ENCODE assay signal across 8 mouse cellular contexts in genomic region chr9:44325768-44326370, GRCm38 (mm10). TPM values are rescaled to one million over a fixed set of nuclear protein-coding genes. Genes with fewer than 3 reads are reported as not detected.
DNase-seq lines count a peak whose midpoint lies in the region; ATAC-seq and TF ChIP-seq lines count a peak whose summit lies in the region.

TSS of gene Dpagt1 (plus strand) at chr9:44326019.

- H3K4me1 ChIP-seq in lung, embryonic 16.5 days (replicated peaks; ENCODE audit: control insufficient read depth, insufficient read depth, low read length), result peaks cover 11% of the 10 kb centered on the region
- H3K4me1 ChIP-seq in embryonic facial prominence, embryonic 12.5 days, result peaks cover 13% of the 10 kb centered on the region
- H3K4me1 ChIP-seq in heart, embryonic 16.5 days (ENCODE audit: control insufficient read depth, insufficient read depth, low read length), result peaks cover 10% of the 10 kb centered on the region

- peak within 1 kb of the TSS; percentile 97 for H3K27ac ChIP-seq in lung, embryonic 16.5 days (ENCODE audit: low read length)
- H3K27ac ChIP-seq in embryonic facial prominence, embryonic 12.5 days, result peak within 1 kb of the TSS; percentile 90
- H3K27ac ChIP-seq in heart, embryonic 16.5 days (ENCODE audit: low read length), result peak within 1 kb of the TSS; percentile 94

- peaks cover 11% of the 10 kb centered on the region for H3K79me2 ChIP-seq in myocyte (ENCODE audit: control insufficient read depth, insufficient read depth)

- no peaks in the 10 kb centered on the region for H3K27me3 ChIP-seq in lung, embryonic 16.5 days (ENCODE audit: control insufficient read depth, insufficient read depth, low read depth, low read length)
- H3K27me3 ChIP-seq in embryonic facial prominence, embryonic 12.5 days, result no peaks in the 10 kb centered on the region
- H3K27me3 ChIP-seq in heart, embryonic 16.5 days (ENCODE audit: control insufficient read depth, insufficient read depth, low read length), result no peaks in the 10 kb centered on the region
- H3K27me3 ChIP-seq in myocyte (ENCODE audit: control insufficient read depth, insufficient read depth, insufficient read length), result no peaks in the 10 kb centered on the region

- peak within 1 kb of the TSS; percentile 60 for H3ac ChIP-seq in myocyte (ENCODE audit: control insufficient read depth, insufficient read length)

- H3K9ac ChIP-seq in lung, embryonic 16.5 days (ENCODE audit: low read length), result peak within 1 kb of the TSS; percentile 93
- H3K9ac ChIP-seq in embryonic facial prominence, embryonic 12.5 days, result peak within 1 kb of the TSS; percentile 91
- H3K9ac ChIP-seq in heart, embryonic 16.5 days (ENCODE audit: low read length), result peak within 1 kb of the TSS; percentile 84

- WGBS in lung, embryonic 16.5 days, result 1% methylated on average over 12 of the region's 12 CpGs
- 5% methylated on average over 12 of the region's 12 CpGs for WGBS in embryonic facial prominence, embryonic 12.5 days
- 5% methylated on average over 12 of the region's 12 CpGs for WGBS in heart, embryonic 16.5 days

- H3K4me2 ChIP-seq in lung, embryonic 16.5 days (ENCODE audit: low read depth, low read length), result peak within 1 kb of the TSS; percentile 73
- peak within 1 kb of the TSS; percentile 62 for H3K4me2 ChIP-seq in embryonic facial prominence, embryonic 12.5 days (replicated peaks)
- peak within 1 kb of the TSS; percentile 75 for H3K4me2 ChIP-seq in heart, embryonic 16.5 days (ENCODE audit: low read depth, low read length)
- H3K4me2 ChIP-seq in myocyte (ENCODE audit: low read depth), result peak within 1 kb of the TSS; percentile 70

- TF ChIP-seq POLR2A in myocyte (IDR thresholded peaks at IDR 0.05; ENCODE audit: insufficient read length, low read depth), result no peak

- ATAC-seq in lung, embryonic 16.5 days (ENCODE audit: low read depth), result peak; percentile 25
- ATAC-seq in embryonic facial prominence, embryonic 12.5 days (ENCODE audit: insufficient number of reproducible peaks, insufficient read depth, low FRiP score, low TSS enrichment), result 0 out of 2 replicates have a peak, but pooled peaks have one; percentile 37
- ATAC-seq in heart, embryonic 16.5 days (replicated peaks; ENCODE audit: extremely low read depth, insufficient read depth, low FRiP score), result 0 out of 2 replicates have a peak, but pooled peaks have one; percentile 16

- peaks cover 6% of the 10 kb centered on the region for H3K36me3 ChIP-seq in lung, embryonic 16.5 days (ENCODE audit: control insufficient read depth, insufficient read depth, low read length)
- H3K36me3 ChIP-seq in embryonic facial prominence, embryonic 12.5 days, result peaks cover 19% of the 10 kb centered on the region
- H3K36me3 ChIP-seq in heart, embryonic 16.5 days (ENCODE audit: control insufficient read depth, insufficient read depth), result peaks cover 18% of the 10 kb centered on the region
- H3K36me3 ChIP-seq in myocyte (ENCODE audit: control insufficient read depth, insufficient read depth), result peaks cover 9% of the 10 kb centered on the region

- no peaks in the 10 kb centered on the region for H3K9me3 ChIP-seq in lung, embryonic 16.5 days (ENCODE audit: control insufficient read depth, low read length)
- H3K9me3 ChIP-seq in embryonic facial prominence, embryonic 12.5 days, result no peaks in the 10 kb centered on the region
- no peaks in the 10 kb centered on the region for H3K9me3 ChIP-seq in heart, embryonic 16.5 days (replicated peaks; ENCODE audit: control insufficient read depth, low read length)

- H3K4me3 ChIP-seq in lung, embryonic 16.5 days (ENCODE audit: low read length), result peak within 1 kb of the TSS; percentile 89
- H3K4me3 ChIP-seq in embryonic facial prominence, embryonic 12.5 days, result peak within 1 kb of the TSS; percentile 73
- peak within 1 kb of the TSS; percentile 68 for H3K4me3 ChIP-seq in heart, embryonic 16.5 days (ENCODE audit: low read length)
- H3K4me3 ChIP-seq in myocyte, result peak within 1 kb of the TSS; percentile 67

- intact Hi-C loops in left cerebral cortex, postnatal 10 days (cut with DNase I), result no loop called here

- DNase-seq in lung, adult 18-20 months, result no peak
- DNase-seq in left cerebral cortex, postnatal 10 days (ENCODE audit: extremely low spot score in 1 of 2, low spot score in 2 of 2), result no peak
- no peak for DNase-seq in right cerebral cortex, postnatal 25 days
- no peak for DNase-seq in kidney, postnatal 14 days

TF ChIP-seq in myocyte, 11 proteins besides CTCF, POLR2A, EP300 and RAD21:
- TF ChIP-seq TCF12 (IDR thresholded peaks at IDR 0.05; ENCODE audit: insufficient read depth, poor library complexity, severe bottlenecking) (no peak), SRF (IDR thresholded peaks at IDR 0.05; ENCODE audit: control insufficient read depth, insufficient read length, low read depth) (no peak), MAX (IDR thresholded peaks at IDR 0.05; ENCODE audit: low read depth) (no peak), E2F4 (IDR thresholded peaks at IDR 0.05; ENCODE audit: insufficient read depth) (no peak), MYOG (IDR thresholded peaks at IDR 0.05; ENCODE audit: control insufficient read depth in 1 of 3, insufficient read depth in 1 of 3, insufficient read length in 2 of 3, low read depth in 2 of 3) (no peak), USF1 (IDR thresholded peaks at IDR 0.05; ENCODE audit: low read depth) (no peak), MYOD1 (IDR thresholded peaks at IDR 0.05; ENCODE audit: control insufficient read depth in 1 of 3, insufficient read length in 2 of 3, low read depth in 2 of 3) (no peak)

RNA-seq across cellular contexts. Expression of gene Dpagt1, which starts in this region (rescaled TPM):
- 38.0 and 42.3 TPM in 2 replicates for polyA plus RNA-seq in lung, embryonic 16.5 days (2015; fragmentation: Nextera tagmentation; extraction: Ambion mirVana)
- polyA plus RNA-seq in embryonic facial prominence, embryonic 12.5 days (2016; fragmentation: Nextera tagmentation; extraction: Ambion mirVana), result 37.2 and 39.1 TPM in 2 replicates
- 28.5 and 33.7 TPM in 2 replicates for polyA plus RNA-seq in heart, embryonic 16.5 days (2015; fragmentation: Nextera tagmentation; extraction: Ambion mirVana)
- 10 to 100 TPM; 15.5 to 17.9 TPM for total RNA-seq in left cerebral cortex, postnatal 10 days (2021)
- 26.3 TPM for polyA plus RNA-seq in myocyte (2012; fragmentation: generic; extraction: Trizol)
